Mouse (Mus musculus): Measurements from ENCODE around the gene Parp14.
A peak's percentile ranks its signal among the peaks of the same experiment; 100 is the strongest.

Gene Parp14

GRCm38 (mm10) chr16:35869126-35869525, 2.2 kb downstream of the Parp14 start:
- DNase-seq: no peak

- DNase-seq: no peak
Observed at GRCm38 (mm10) chr16:35867726-35868125, 3.6 kb downstream of the Parp14 start.

DNA sequence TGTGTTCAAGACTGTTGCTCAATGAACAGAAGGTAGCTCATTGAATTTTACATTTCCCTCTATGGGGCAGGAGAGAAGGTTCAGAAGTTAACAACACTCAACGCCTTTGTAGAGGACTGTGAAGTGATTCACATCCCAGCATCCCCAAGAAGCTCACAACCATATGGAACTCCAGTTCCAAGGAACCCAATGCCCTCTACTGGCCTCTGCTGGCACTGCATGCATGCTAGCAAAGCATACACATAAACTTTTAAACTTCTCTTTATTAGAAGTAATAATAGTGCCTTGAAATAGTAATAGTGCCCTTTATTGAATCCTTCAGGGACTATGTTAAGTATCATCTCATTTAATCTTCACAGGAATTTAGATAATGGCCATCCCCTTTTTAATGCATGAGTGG, 9.3 kb downstream of the Parp14 start:
- DNase-seq: no peak

- DNase-seq: no peak
Observed at GRCm38 (mm10) chr16:35860236-35860635, 11.1 kb downstream of the Parp14 start.

GRCm38 (mm10) chr16:35856766-35857165, 14.6 kb downstream of the Parp14 start:
- DNase-seq: no peak

- no peak for DNase-seq
Observed at GRCm38 (mm10) chr16:35855846-35856245, 15.5 kb downstream of the Parp14 start.

- DNase-seq: no peak
Observed at GRCm38 (mm10) chr16:35847138-35847537, 24.2 kb downstream of the Parp14 start.

GRCm38 (mm10) chr16:35839680-35840079, 31.7 kb downstream of the Parp14 start:
- no peak for DNase-seq

DNA sequence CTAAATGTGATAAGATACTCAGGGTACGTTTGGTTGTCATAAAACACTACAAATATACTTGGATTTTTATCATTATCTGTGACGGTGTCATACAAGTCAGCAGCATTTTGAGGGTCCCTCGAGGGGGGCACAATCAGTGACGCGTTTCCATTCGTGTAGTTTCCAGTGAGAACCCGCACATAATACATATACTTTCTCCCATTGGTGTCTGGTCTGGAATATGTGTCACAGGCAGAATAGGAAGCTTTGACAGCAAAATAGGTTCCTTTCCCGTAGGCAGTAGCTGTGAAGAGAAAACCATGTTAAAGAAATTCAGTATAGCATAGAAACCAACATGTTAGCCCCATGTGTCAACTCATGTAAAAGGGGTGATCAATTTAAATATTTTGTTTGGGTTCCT, 36.7 kb downstream of the Parp14 start:
- no peak for DNase-seq

- no peak for DNase-seq
Observed at GRCm38 (mm10) chr16:35832926-35833325, 38.4 kb downstream of the Parp14 start.

DNA sequence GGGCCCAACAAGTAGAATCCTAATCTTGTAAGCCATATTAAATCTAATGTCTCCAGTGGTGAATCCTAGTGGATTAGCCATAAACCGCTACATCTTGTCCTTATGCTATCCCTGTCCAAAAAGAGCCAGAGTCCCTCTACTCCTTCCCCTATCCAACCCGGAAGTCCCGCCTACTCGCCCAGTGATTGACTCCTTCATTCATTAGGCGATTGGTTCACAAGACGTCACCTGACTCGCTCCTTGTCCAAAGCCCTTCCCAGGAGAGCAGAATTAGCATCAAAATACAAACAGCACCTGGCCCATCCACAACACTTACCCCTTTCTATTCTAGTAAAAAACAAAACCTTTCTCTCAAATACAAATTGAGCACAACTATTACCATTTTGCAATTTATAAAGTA, 41.3 kb downstream of the Parp14 start:
- DNase-seq: no peak

DNA sequence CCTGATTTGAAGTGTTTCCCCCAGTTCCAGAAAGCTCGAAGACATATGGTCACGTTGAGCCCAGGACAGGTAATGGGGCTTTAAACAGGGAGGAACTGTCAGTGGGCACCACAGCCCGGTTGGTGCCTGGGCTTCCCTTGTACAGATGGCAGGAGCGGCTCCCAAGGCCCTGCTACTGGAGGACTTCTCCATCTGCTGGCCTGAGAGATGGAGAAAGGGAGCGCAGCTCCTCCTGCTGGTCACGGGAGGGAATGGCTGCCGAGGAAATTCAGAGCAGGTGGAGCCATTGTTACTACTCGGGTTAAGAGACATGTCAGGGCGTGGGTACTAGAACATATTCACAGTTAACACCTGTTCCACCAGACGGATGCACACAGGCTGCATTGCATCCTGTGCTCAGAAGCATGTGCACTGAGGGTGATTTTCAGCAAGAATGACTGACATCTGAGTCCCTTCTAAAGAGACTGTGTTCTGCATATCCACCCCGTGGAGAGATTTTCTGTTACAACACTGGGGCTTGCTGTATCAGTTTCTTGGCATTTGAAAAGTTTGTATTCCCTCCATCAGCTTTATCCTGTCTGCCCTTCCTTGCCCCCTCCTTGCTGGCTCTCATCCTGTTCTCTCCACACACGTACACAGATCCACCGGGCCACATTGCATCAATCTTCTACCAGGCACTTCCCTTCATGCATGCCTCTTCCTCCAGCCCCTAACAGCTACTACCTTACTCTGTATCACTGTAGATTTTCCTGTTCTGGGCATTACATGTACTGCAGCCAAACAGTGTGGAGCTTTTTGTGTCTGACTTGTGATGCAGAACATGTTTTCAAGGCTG, 53.9 kb downstream of the Parp14 start:
- peak; percentile 77 for DNase-seq

GRCm38 (mm10) chr16:35813119-35813518, 58.2 kb downstream of the Parp14 start:
- no peak for DNase-seq

DNA sequence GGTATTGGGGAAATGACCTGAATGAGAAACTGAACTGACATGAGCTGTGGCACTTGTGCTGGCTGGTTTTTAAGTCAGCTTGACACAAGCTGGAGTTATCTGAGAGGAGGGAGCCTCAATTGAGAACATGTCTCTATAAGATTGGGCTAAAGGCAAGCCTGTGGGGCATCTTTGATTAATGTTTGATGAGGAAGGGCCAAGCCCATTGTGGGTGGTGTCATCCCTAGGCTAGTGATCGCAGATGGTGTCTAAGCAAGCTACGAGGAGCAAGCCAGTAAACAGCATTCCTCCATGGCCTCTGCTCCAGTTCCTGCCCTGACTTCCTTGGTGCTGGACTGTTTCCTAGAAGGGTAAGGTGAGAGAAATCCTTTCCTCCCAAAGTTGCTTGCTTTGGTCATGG, 62.5 kb downstream of the Parp14 start:
- DNase-seq: no peak

- no peak for DNase-seq
Observed at GRCm38 (mm10) chr16:35807663-35807992, 63.7 kb downstream of the Parp14 start.

DNA sequence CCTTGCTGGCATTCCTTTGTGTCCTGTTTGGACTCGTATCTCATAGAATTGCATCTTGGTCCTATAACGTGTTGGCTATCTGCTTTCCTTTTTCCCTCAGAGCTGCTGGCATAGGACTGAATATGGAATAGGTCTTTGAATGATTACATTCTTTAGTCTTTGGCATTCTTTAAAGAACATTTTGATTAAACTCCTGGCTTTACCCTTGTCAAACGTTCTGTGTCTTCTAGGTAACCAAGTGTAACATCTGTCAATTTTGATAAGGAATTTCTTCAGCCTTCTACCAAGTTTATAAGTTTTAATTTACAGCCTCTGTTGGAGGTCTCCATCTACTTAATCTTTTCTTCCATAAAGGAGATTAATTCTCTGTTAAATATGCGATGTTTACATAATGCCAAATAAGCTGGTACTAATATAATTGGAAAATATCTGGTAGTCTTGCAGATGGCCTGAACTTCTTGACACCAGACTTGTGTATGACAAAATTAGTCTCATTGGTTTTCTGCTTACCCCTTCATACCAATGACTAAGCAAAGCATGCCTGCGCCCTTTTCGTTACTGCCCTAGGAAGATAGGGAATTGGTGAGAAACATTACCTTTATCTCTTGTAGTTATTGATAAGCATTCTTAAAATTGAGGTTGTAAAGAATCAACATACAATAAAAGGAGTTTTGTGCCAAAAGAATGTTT, 64.2 kb downstream of the Parp14 start:
- no peak for DNase-seq

DNA sequence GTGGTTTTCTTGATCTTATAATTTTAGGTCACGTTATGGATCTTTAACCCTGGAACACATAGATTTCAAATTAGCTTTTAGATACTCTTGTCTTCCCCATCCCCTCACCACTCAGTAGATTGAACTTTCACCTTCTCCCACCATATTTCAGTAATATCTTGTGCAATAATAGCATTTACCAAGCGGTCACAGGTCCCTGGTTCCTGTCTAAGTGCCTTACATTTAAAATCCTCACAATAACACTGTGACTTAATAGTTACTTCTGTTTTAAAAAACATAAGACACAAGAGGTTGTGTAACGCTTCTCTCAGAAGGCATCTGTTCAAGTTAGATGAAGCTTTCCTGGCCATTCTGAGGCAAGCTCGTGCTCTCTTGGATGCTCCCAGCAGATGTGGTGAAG, 67.6 kb downstream of the Parp14 start:
- no peak for DNase-seq

- DNase-seq: no peak
Observed at GRCm38 (mm10) chr16:35802163-35802562, 69.2 kb downstream of the Parp14 start.

- DNase-seq: no peak
Observed at GRCm38 (mm10) chr16:35791962-35792521, 79.3 kb downstream of the Parp14 start.

DNA sequence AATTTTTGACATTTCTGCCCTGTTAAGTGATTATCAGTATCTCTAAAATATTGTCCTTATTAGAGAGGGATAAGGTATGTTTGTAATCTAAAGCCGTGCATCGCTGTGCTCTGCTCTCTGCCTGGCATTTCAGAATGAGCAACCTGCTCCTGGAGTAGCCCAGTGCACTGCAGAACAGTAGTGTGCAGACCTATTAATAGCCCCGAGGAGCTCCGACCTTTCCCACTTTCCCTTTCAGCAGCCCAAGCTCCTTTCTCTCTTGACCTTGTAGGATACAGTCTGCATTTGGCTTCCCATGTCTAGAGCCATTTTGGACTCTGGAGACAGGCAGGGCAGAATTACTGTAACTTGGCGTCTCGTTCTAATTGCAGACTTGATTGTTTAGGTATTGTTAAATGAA, 83.0 kb downstream of the Parp14 start:
- DNase-seq: no peak

GRCm38 (mm10) chr16:35787568-35788189, 83.7 kb downstream of the Parp14 start:
- no peak for DNase-seq

GRCm38 (mm10) chr16:35787163-35787562, 84.2 kb downstream of the Parp14 start:
- DNase-seq: no peak

- DNase-seq: no peak
Observed at GRCm38 (mm10) chr16:35784134-35784725, 87.1 kb downstream of the Parp14 start.
